Mouse (Mus musculus) Patski (cell line): ENCODE data around the gene Timm17b. TPM values are rescaled to one million over a fixed set of nuclear protein-coding genes. Genes with fewer than 3 reads are reported as not detected.

Experiments
- ATAC-seq: fragments of 100-300 bp; one replicate; pipeline ENCODE4 v1.8.0; 2021
- CTCF ChIA-PET: fragments of 350-600 bp; sonication (Branson Sonifier 250); formaldehyde crosslinking; loops from one replicate; lab custom pipeline; 2022; ENCODE audit warnings: inconsistent platforms; lab: Charles Lee
- POLR2A ChIA-PET: fragments of 350-600 bp; sonication (Branson Sonifier 250); formaldehyde crosslinking; loops from one replicate; lab custom pipeline; 2022; ENCODE audit warnings: antibody characterized with exemption, inconsistent platforms; lab: Charles Lee
- DNase-seq: peaks from one replicate; pipeline ENCODE4 v3.0.0-alpha.2; 2011; ENCODE audit warnings: low read depth, low spot score
- H3K27me3 ChIP-seq: fragments of 371-371 bp; one replicate; pipeline ENCODE4 v1.5.1; 2021
- CTCF ChIP-seq: fragments of 100-300 bp; IDR thresholded peaks from one replicate; pipeline ENCODE4 v1.5.1; 2021
- in situ Hi-C: fragments of 300-500 bp; cut with MboI; formaldehyde crosslinking; loops from 3 replicates; pipeline ENCODE4 v1.11.1; 2018; ENCODE audit warnings: low pct_unique_long_range_greater_than_20kb, mixed read lengths
- polyA plus RNA-seq: library from polyadenylated mRNA; unstranded; gene quantifications from one replicate; pipeline ENCODE4 v1.2.3, GENCODE M21; 2021

Timm17b gene
- 57.1 TPM for polyA plus RNA-seq

GRCm38 (mm10) chrX:7898880-7899874, at the start of gene Timm17b, which contains the start of gene Pqbp1:
Timm17b (plus strand) TSS chrX:7899357.
Pqbp1 (minus strand) TSS chrX:7899269.
- POLR2A ChIA-PET, result interaction anchor here (0.6 to 1.7 kb wide), 3 partner anchors 14 to 96 kb away, joined by 3 to 7 read pairs (median 4); partner anchors contain the start of gene Slc35a2
- ATAC-seq (peak; percentile 97), DNase-seq (peak; percentile 57)
- TF ChIP-seq CTCF, result no peak
- in situ Hi-C loops, result no loop called here
- CTCF ChIA-PET, result no interaction called here
- H3K27me3 ChIP-seq, result no peaks in the 10 kb centered on the region

- ChIA-PET CTCF (no interaction called here), POLR2A (no interaction called here)
- DNase-seq (no peak), ATAC-seq (no peak)
- no peaks in the 10 kb centered on the region for H3K27me3 ChIP-seq
- peak; percentile 81 for TF ChIP-seq CTCF
- in situ Hi-C loops, result no loop called here
Observed at GRCm38 (mm10) chrX:7854578-7854977, 44.6 kb upstream of the Timm17b start.

GRCm38 (mm10) chrX:7859191-7859753, 39.9 kb upstream of the Timm17b start:
- H3K27me3 ChIP-seq, result peaks cover 9% of the 10 kb centered on the region
- no peak for DNase-seq
- ChIA-PET CTCF (interaction anchor here (0.8 to 1.1 kb wide), 2 partner anchors 9 to 12 kb away, joined by 3 read pairs; no protein-coding TSS in a partner anchor), POLR2A (no interaction called here)
- no peak for ATAC-seq
- in situ Hi-C loops, result no loop called here
- no peak for TF ChIP-seq CTCF

- DNase-seq (no peak), ATAC-seq (no peak)
- no peak for TF ChIP-seq CTCF
- in situ Hi-C loops, result no loop called here
- peaks cover 9% of the 10 kb centered on the region for H3K27me3 ChIP-seq
- ChIA-PET CTCF (no interaction called here), POLR2A (no interaction called here)
Observed at GRCm38 (mm10) chrX:7863181-7863580, 36.0 kb upstream of the Timm17b start.

GRCm38 (mm10) chrX:7864551-7864950, 34.6 kb upstream of the Timm17b start:
- ATAC-seq (no peak), DNase-seq (no peak)
- in situ Hi-C loops, result no loop called here
- TF ChIP-seq CTCF, result no peak
- POLR2A ChIA-PET, result no interaction called here
- peaks cover 9% of the 10 kb centered on the region for H3K27me3 ChIP-seq
- CTCF ChIA-PET, result no interaction called here

- peak; percentile 26 for ATAC-seq
- ChIA-PET CTCF (no interaction called here), POLR2A (no interaction called here)
- peaks cover 14% of the 10 kb centered on the region for H3K27me3 ChIP-seq
- TF ChIP-seq CTCF, result no peak
- DNase-seq, result no peak
- in situ Hi-C loops, result no loop called here
Observed at GRCm38 (mm10) chrX:7865343-7865742, 33.8 kb upstream of the Timm17b start.

- ATAC-seq (no peak), DNase-seq (no peak)
- no peak for TF ChIP-seq CTCF
- POLR2A ChIA-PET, result no interaction called here
- CTCF ChIA-PET, result no interaction called here
- in situ Hi-C loops, result no loop called here
- H3K27me3 ChIP-seq, result peaks cover 16% of the 10 kb centered on the region
Observed at GRCm38 (mm10) chrX:7865786-7866185, 33.4 kb upstream of the Timm17b start.

- ChIA-PET POLR2A (no interaction called here), CTCF (no interaction called here)
- no peak for TF ChIP-seq CTCF
- ATAC-seq, result no peak
- DNase-seq, result no peak
- peaks cover 17% of the 10 kb centered on the region for H3K27me3 ChIP-seq
- in situ Hi-C loops, result no loop called here
Observed at GRCm38 (mm10) chrX:7867141-7867540, 32.0 kb upstream of the Timm17b start.

- POLR2A ChIA-PET, result no interaction called here
- CTCF ChIA-PET, result no interaction called here
Observed at GRCm38 (mm10) chrX:7868506-7868905, 30.7 kb upstream of the Timm17b start.

GRCm38 (mm10) chrX:7869826-7870225, 29.3 kb upstream of the Timm17b start:
- ChIA-PET POLR2A (no interaction called here), CTCF (no interaction called here)
- in situ Hi-C loops, result no loop called here
- ATAC-seq (no peak), DNase-seq (no peak)
- TF ChIP-seq CTCF, result no peak
- H3K27me3 ChIP-seq, result peaks cover 13% of the 10 kb centered on the region

More at GRCm38 (mm10) chrX:7868506-7868905, 30.7 kb upstream of the Timm17b start:
- peaks cover 13% of the 10 kb centered on the region for H3K27me3 ChIP-seq
- TF ChIP-seq CTCF, result no peak
- DNase-seq, result no peak
- ATAC-seq, result no peak
- in situ Hi-C loops, result no loop called here

- CTCF ChIA-PET, result no interaction called here
- in situ Hi-C loops, result no loop called here
- TF ChIP-seq CTCF, result no peak
- DNase-seq, result peak; percentile 47
- H3K27me3 ChIP-seq, result peaks cover 6% of the 10 kb centered on the region
- POLR2A ChIA-PET, result no interaction called here
- peak; percentile 87 for ATAC-seq
Observed at GRCm38 (mm10) chrX:7878007-7878419, 21.1 kb upstream of the Timm17b start, which contains the start of gene Pim2. Pim2 (plus strand) TSS chrX:7878262.
